Mouse (Mus musculus) MEL (cell line): ENCODE data around the gene Hcfc2. TPM values are rescaled to one million over a fixed set of nuclear protein-coding genes. Genes with fewer than 3 reads are reported as not detected.

Experiments used
- DNase-seq: peaks from one replicate; pipeline ENCODE4 v3.0.0; 2011; ENCODE audit warnings: low read depth, low spot score
- H3K27ac ChIP-seq: 2 replicates; pipeline ENCODE4 v1.5.1; 2012; ENCODE audit warnings: low read depth, mild to moderate bottlenecking, control low read depth, low read length, moderate library complexity; ENCODE audit not compliant: control insufficient read depth
- H3K27me3 ChIP-seq, 2 experiments: fragments of 150-350 bp in 1 of 2; sonication (generic) in 1 of 2; 2 replicates each; pipeline ENCODE4 v1.6.1; 2012; ENCODE audit warnings: low read length in 2 of 2, mild to moderate bottlenecking in 2 of 2, improper control_type of control experiment in 1 of 2, moderate library complexity in 1 of 2; ENCODE audit not compliant: insufficient read depth in 2 of 2, control insufficient read depth in 1 of 2
- H3K36me3 ChIP-seq, 2 experiments: 2 replicates each; pipeline ENCODE4 v1.6.1; 2012 to 2014; ENCODE audit warnings: low read length in 2 of 2, improper control_type of control experiment in 1 of 2, inconsistent platforms in 1 of 2, mild to moderate bottlenecking in 1 of 2; ENCODE audit not compliant: insufficient read depth in 2 of 2, control insufficient read depth in 1 of 2
- H3K4me1 ChIP-seq, 2 experiments: fragments of 150-350 bp in 1 of 2; sonication (generic) in 1 of 2; 2 replicates each; pipeline ENCODE4 v1.6.1; 2012; ENCODE audit warnings: low read length in 2 of 2, improper control_type of control experiment in 1 of 2, mild to moderate bottlenecking in 1 of 2; ENCODE audit not compliant: insufficient read depth in 2 of 2, control insufficient read depth in 1 of 2
- H3K4me3 ChIP-seq, 2 experiments: fragments of 150-350 bp in 1 of 2; sonication (generic) in 1 of 2; 2 replicates each; pipeline ENCODE4 v1.5.1; 2012; ENCODE audit warnings: low read depth in 2 of 2, low read length in 2 of 2, mild to moderate bottlenecking in 2 of 2, moderate library complexity in 2 of 2, control low read depth in 1 of 2, improper control_type of control experiment in 1 of 2; ENCODE audit not compliant: control insufficient read depth in 1 of 2, insufficient read depth in 1 of 2
- H3K79me2 ChIP-seq: 2 replicates; pipeline ENCODE4 v1.6.1; 2012; ENCODE audit warnings: mild to moderate bottlenecking, low read length, moderate library complexity; ENCODE audit not compliant: control insufficient read depth, poor library complexity, insufficient read depth
- H3K9ac ChIP-seq: 2 replicates; pipeline ENCODE4 v1.6.1; 2012; ENCODE audit warnings: low read depth, mild to moderate bottlenecking, control low read depth, low read length, moderate library complexity; ENCODE audit not compliant: control insufficient read depth, poor library complexity, severe bottlenecking
- H3K9me3 ChIP-seq: fragments of 150-350 bp; sonication (generic); replicated peaks from 2 replicates; pipeline ENCODE4 v1.6.1; 2012; ENCODE audit warnings: mild to moderate bottlenecking, low read length, improper control_type of control experiment, moderate library complexity; ENCODE audit not compliant: insufficient read depth
- BHLHE40 ChIP-seq: IDR thresholded peaks from 2 replicates; pipeline ENCODE4 v1.6.1; 2012; ENCODE audit warnings: low read depth, mild to moderate bottlenecking, inconsistent platforms, low read length, improper control_type of control experiment, borderline replicate concordance
- CHD2 ChIP-seq: IDR thresholded peaks from 2 replicates; pipeline ENCODE4 v1.6.1; 2011; ENCODE audit warnings: low read length, improper control_type of control experiment
- CTCF ChIP-seq, 3 experiments: IDR thresholded peaks in 2 of 3; conservative IDR thresholded peaks in 1 of 3; 2 replicates each; pipeline ENCODE4 v1.5.1; 2011 to 2012; ENCODE audit warnings: low read length in 3 of 3, low read depth in 2 of 3, mild to moderate bottlenecking in 2 of 3, improper control_type of control experiment in 1 of 3, inconsistent platforms in 1 of 3, mixed read lengths in 1 of 3, moderate library complexity in 1 of 3; ENCODE audit not compliant: control insufficient read depth in 1 of 3, insufficient read depth in 1 of 3, poor library complexity in 1 of 3, severe bottlenecking in 1 of 3
- E2F4 ChIP-seq: IDR thresholded peaks from 2 replicates; pipeline ENCODE4 v1.6.1; 2011; ENCODE audit warnings: low read depth, low read length, improper control_type of control experiment, borderline replicate concordance
- ELF1 ChIP-seq: IDR thresholded peaks from 2 replicates; pipeline ENCODE4 v1.6.1; 2014; ENCODE audit warnings: low read depth, mild to moderate bottlenecking, inconsistent platforms, low read length, improper control_type of control experiment, moderate library complexity
- EP300 ChIP-seq, 2 experiments: IDR thresholded peaks; 2 replicates each; pipeline ENCODE4 v1.6.1; 2011; ENCODE audit warnings: improper control_type of control experiment in 2 of 2, low read length in 2 of 2, low read depth in 1 of 2, mild to moderate bottlenecking in 1 of 2
- ETS1 ChIP-seq: IDR thresholded peaks from 2 replicates; pipeline ENCODE4 v1.6.1; 2012; ENCODE audit warnings: low read depth, mild to moderate bottlenecking, inconsistent platforms, low read length, improper control_type of control experiment, moderate library complexity
- GABPA ChIP-seq: IDR thresholded peaks from 2 replicates; pipeline ENCODE4 v1.6.1; 2012; ENCODE audit warnings: low read depth, mild to moderate bottlenecking, inconsistent platforms, low read length, improper control_type of control experiment, moderate library complexity
- GATA1 ChIP-seq: IDR thresholded peaks from 2 replicates; pipeline ENCODE4 v1.6.1; 2011; ENCODE audit warnings: low read depth, low read length, improper control_type of control experiment
- HCFC1 ChIP-seq: IDR thresholded peaks from 2 replicates; pipeline ENCODE4 v1.6.1; 2012; ENCODE audit warnings: low read depth, mild to moderate bottlenecking, inconsistent platforms, low read length, improper control_type of control experiment, moderate library complexity
- KAT2A ChIP-seq: conservative IDR thresholded peaks from 2 replicates; pipeline ENCODE4 v1.6.1; 2012; ENCODE audit warnings: low read depth, low read length, improper control_type of control experiment, inconsistent platforms
- MAFK ChIP-seq: IDR thresholded peaks from 2 replicates; pipeline ENCODE4 v1.6.1; 2011; ENCODE audit warnings: low read depth, mild to moderate bottlenecking, low read length, improper control_type of control experiment, borderline replicate concordance
- MAX ChIP-seq: IDR thresholded peaks from 2 replicates; pipeline ENCODE4 v1.6.1; 2011; ENCODE audit warnings: low read length, improper control_type of control experiment
- MAZ ChIP-seq: IDR thresholded peaks from 2 replicates; pipeline ENCODE4 v1.6.1; 2012; ENCODE audit warnings: low read depth, mild to moderate bottlenecking, inconsistent platforms, low read length, improper control_type of control experiment
- MEF2A ChIP-seq: IDR thresholded peaks from 2 replicates; pipeline ENCODE4 v1.6.1; 2014; ENCODE audit warnings: low read depth, mild to moderate bottlenecking, inconsistent platforms, low read length, improper control_type of control experiment; ENCODE audit not compliant: poor library complexity, insufficient replicate concordance, severe bottlenecking; ENCODE audit errors: extremely low read depth
- MXI1 ChIP-seq: IDR thresholded peaks from 2 replicates; pipeline ENCODE4 v1.6.1; 2011; ENCODE audit warnings: mild to moderate bottlenecking, low read depth, low read length, improper control_type of control experiment
- MYB ChIP-seq: IDR thresholded peaks from 2 replicates; pipeline ENCODE4 v1.6.1; 2011; ENCODE audit warnings: mild to moderate bottlenecking, low read depth, low read length, improper control_type of control experiment
- MYC ChIP-seq: IDR thresholded peaks from 2 replicates; pipeline ENCODE4 v1.6.1; 2011; ENCODE audit warnings: low read depth, mild to moderate bottlenecking, low read length, improper control_type of control experiment, moderate library complexity
- NELFE ChIP-seq: IDR thresholded peaks from 2 replicates; pipeline ENCODE4 v1.6.1; 2011; ENCODE audit warnings: low read depth, low read length, improper control_type of control experiment
- POLR2A ChIP-seq, 2 experiments: IDR thresholded peaks; 2 replicates each; pipeline ENCODE4 v1.6.1; 2011 to 2012; ENCODE audit warnings: low read length in 2 of 2, mild to moderate bottlenecking in 2 of 2, control low read depth in 1 of 2, improper control_type of control experiment in 1 of 2, low read depth in 1 of 2, moderate library complexity in 1 of 2; ENCODE audit not compliant: control insufficient read depth in 1 of 2, insufficient read depth in 1 of 2, poor library complexity in 1 of 2
- POLR2AphosphoS2 ChIP-seq: IDR thresholded peaks from 2 replicates; pipeline ENCODE4 v1.6.1; 2011; ENCODE audit warnings: low read length, improper control_type of control experiment
- POLR2AphosphoS5 ChIP-seq: IDR thresholded peaks from 2 replicates; pipeline ENCODE4 v1.6.1; 2012; ENCODE audit warnings: low read depth, borderline replicate concordance, mild to moderate bottlenecking, inconsistent platforms, low read length, moderate library complexity, mixed read lengths
- RAD21 ChIP-seq: IDR thresholded peaks from 2 replicates; pipeline ENCODE4 v1.6.1; 2011; ENCODE audit warnings: mild to moderate bottlenecking, low read depth, low read length, improper control_type of control experiment
- RCOR1 ChIP-seq: IDR thresholded peaks from 2 replicates; pipeline ENCODE4 v1.6.1; 2012; ENCODE audit warnings: low read depth, mild to moderate bottlenecking, inconsistent platforms, low read length, improper control_type of control experiment
- SMC3 ChIP-seq: IDR thresholded peaks from 2 replicates; pipeline ENCODE4 v1.6.1; 2011; ENCODE audit warnings: low read depth, low read length, improper control_type of control experiment
- TAL1 ChIP-seq: IDR thresholded peaks from 2 replicates; pipeline ENCODE4 v1.6.1; 2012; ENCODE audit warnings: mild to moderate bottlenecking, inconsistent platforms, low read length, moderate library complexity, mixed read lengths
- TBP ChIP-seq: IDR thresholded peaks from 2 replicates; pipeline ENCODE4 v1.8.0; 2011; ENCODE audit warnings: low read depth, low read length, improper control_type of control experiment
- TCF12 ChIP-seq: IDR thresholded peaks from 2 replicates; pipeline ENCODE4 v1.6.1; 2014; ENCODE audit warnings: low read depth, mild to moderate bottlenecking, inconsistent platforms, low read length, improper control_type of control experiment, moderate library complexity
- UBTF ChIP-seq: IDR thresholded peaks from 2 replicates; pipeline ENCODE4 v1.6.1; 2012; ENCODE audit warnings: low read depth, mild to moderate bottlenecking, inconsistent platforms, low read length, improper control_type of control experiment, moderate library complexity, borderline replicate concordance; ENCODE audit not compliant: insufficient read depth
- USF1 ChIP-seq: IDR thresholded peaks from 2 replicates; pipeline ENCODE4 v1.6.1; 2014; ENCODE audit warnings: low read depth, mild to moderate bottlenecking, inconsistent platforms, low read length, improper control_type of control experiment, moderate library complexity
- ZC3H11A ChIP-seq: IDR thresholded peaks from 2 replicates; pipeline ENCODE4 v1.6.1; 2012; ENCODE audit warnings: low read depth, mild to moderate bottlenecking, inconsistent platforms, low read length, improper control_type of control experiment
- ZKSCAN1 ChIP-seq: IDR thresholded peaks from 2 replicates; pipeline ENCODE4 v1.6.1; 2012; ENCODE audit warnings: low read depth, mild to moderate bottlenecking, inconsistent platforms, low read length, improper control_type of control experiment, moderate library complexity
- ZMIZ1 ChIP-seq: IDR thresholded peaks from 2 replicates; pipeline ENCODE4 v1.6.1; 2012; ENCODE audit warnings: low read depth, mild to moderate bottlenecking, inconsistent platforms, low read length, improper control_type of control experiment, moderate library complexity
- ZNF384 ChIP-seq: IDR thresholded peaks from 2 replicates; pipeline ENCODE4 v1.6.1; 2012; ENCODE audit warnings: low read depth, mild to moderate bottlenecking, inconsistent platforms, low read length, improper control_type of control experiment
- polyA plus RNA-seq, 2 experiments: library from polyadenylated mRNA; stranded (reverse) in 1 of 2; unstranded in 1 of 2; fragments of >175 nt in 1 of 2; fragments of >200 nt in 1 of 2; gene quantifications; 2 replicates each; pipeline versions ENCODE4 v1.2.1 to v1.2.4; 2012; ENCODE audit warnings: low replicate concordance in 2 of 2, low read depth in 1 of 2; ENCODE audit not compliant: insufficient read length in 2 of 2, insufficient read depth in 1 of 2, missing spikeins in 1 of 2
- total RNA-seq: library from RNA; depleted of rRNA; stranded (reverse); fragments of 300-350 nt; gene quantifications from 2 replicates; pipeline ENCODE4 v1.2.3, GENCODE M21; 2012

Hcfc2 gene
- total and polyA plus RNA-seq, 3 experiments, result 20.9 to 21.0 TPM; not detected in 1

GRCm38 (mm10) chr10:82698712-82699261 lies 2.8 kb downstream of the Hcfc2 start (continued):
- peak; percentile 70 to 77 for TF ChIP-seq POLR2A (IDR thresholded peaks at IDR 0.05; ENCODE audit: control insufficient read depth in 1 of 2, insufficient read depth in 1 of 2, low read depth in 1 of 2, low read length in 2 of 2, poor library complexity in 1 of 2)

GRCm38 (mm10) chr10:82699296-82699941 lies 3.5 kb downstream of the Hcfc2 start:
- H3K4me1 ChIP-seq, result peaks cover 12 to 37% of the 10 kb centered on the region in 2 experiments
- TF ChIP-seq ZMIZ1 (no peak), ZNF384 (no peak), ZKSCAN1 (no peak), GABPA (no peak), MAX (no peak), TCF12 (no peak), CTCF (IDR thresholded peaks at IDR 0.05 in 2 of 3, conservative IDR thresholded peaks at IDR 0.05 in 1 of 3; ENCODE audit: control insufficient read depth in 1 of 3, insufficient read depth in 1 of 3, low read depth in 2 of 3, low read length in 3 of 3, poor library complexity in 1 of 3, severe bottlenecking in 1 of 3) (no peak), POLR2A (IDR thresholded peaks at IDR 0.05; ENCODE audit: control insufficient read depth in 1 of 2, insufficient read depth in 1 of 2, low read depth in 1 of 2, low read length in 2 of 2, poor library complexity in 1 of 2) (peak in 1 of 2 experiments; percentile 25; a peak in 1 of 4 replicates), MYB (no peak), MAFK (no peak), MYC (no peak), SMC3 (no peak), RCOR1 (no peak), EP300 (IDR thresholded peaks at IDR 0.05; ENCODE audit: low read depth in 1 of 2, low read length in 2 of 2) (0 out of 4 replicates have a peak, but pooled peaks of 1 of the 2 experiments have one; percentile 13), CHD2 (no peak), E2F4 (no peak), ELF1 (peak; percentile 75), POLR2AphosphoS2 (no peak), ZC3H11A (no peak), HCFC1 (peak; percentile 52), GATA1 (no peak), MAZ (no peak), MXI1 (peak; percentile 9; the same call in 1 of the 2 replicates), KAT2A (no peak), ETS1 (peak; percentile 31; the same call in 1 of the 2 replicates), NELFE (peak; percentile 47), UBTF (peak; percentile 79; the same call in 1 of the 2 replicates), BHLHE40 (no peak), USF1 (0 out of 2 replicates have a peak, but pooled peaks have one; percentile 12), TAL1 (no peak), MEF2A (no peak), POLR2AphosphoS5 (no peak), RAD21 (no peak), TBP (no peak)

More at GRCm38 (mm10) chr10:82699296-82699941, 3.5 kb downstream of the Hcfc2 start:
- Histone ChIP-seq H3K27me3 (no peaks in the 10 kb centered on the region), H3K27ac (peak overlapping the region; percentile 78), H3K4me3 (peak overlapping the region; percentile 81 to 94), H3K9ac (peak overlapping the region; percentile 81), H3K36me3 (peaks cover 4 to 38% of the 10 kb centered on the region in 2 experiments), H3K79me2 (peaks cover 11% of the 10 kb centered on the region), H3K9me3 (no peaks in the 10 kb centered on the region)
- peak; percentile 88 for DNase-seq
